Mouse (Mus musculus): ENCODE data around the gene Akt1s1.

Gene Akt1s1

GRCm38 (mm10) chr7:44848561-44849415, at the start of gene Akt1s1, which contains the start of gene Tbc1d17:
Gene Akt1s1 (plus strand): TSS chr7:44848991.
Gene Tbc1d17 (minus strand): TSS chr7:44849079.
- peak; percentile 100 for DNase-seq

DNA sequence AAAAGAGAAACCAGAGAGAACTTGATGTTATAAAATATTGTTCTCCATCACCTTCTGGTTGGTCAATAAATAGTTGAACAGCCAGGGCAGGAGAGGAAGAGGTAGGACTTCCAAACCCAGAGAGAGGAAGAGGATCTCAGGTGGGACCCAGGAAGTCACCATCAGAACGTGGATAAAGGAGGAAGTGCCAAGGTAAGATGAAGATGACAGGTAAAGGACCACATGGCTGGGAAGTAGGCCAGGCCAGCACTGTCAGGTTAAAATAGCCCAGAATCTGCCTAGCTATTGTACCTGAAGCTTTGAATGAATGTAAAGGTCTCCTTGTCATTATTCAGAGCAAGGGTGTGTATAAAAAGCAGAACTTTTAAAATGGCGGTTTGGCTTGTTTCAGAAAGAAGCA, 39.9 kb upstream of the Akt1s1 start:
- DNase-seq, result no peak

DNA sequence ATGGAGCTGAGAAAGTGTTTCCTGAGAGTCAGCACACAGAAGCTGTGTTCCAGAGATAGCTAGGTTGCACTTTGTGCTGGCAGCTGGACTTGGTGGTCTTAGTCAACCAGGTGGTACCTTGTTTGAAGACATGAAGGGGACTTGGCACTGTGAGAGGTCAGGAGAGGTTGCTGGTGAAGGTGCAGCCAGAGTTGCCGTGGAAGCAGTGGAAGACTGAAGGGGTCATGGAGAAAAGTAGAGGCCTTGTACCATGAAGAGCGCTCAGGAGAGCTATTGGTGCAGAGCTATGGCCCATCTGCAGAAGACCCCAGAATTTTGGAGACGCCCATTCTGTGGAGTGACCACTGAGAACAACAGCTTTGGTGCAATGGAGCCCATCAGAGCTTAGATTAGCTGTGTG, 39.3 kb upstream of the Akt1s1 start:
- DNase-seq, result no peak

DNA sequence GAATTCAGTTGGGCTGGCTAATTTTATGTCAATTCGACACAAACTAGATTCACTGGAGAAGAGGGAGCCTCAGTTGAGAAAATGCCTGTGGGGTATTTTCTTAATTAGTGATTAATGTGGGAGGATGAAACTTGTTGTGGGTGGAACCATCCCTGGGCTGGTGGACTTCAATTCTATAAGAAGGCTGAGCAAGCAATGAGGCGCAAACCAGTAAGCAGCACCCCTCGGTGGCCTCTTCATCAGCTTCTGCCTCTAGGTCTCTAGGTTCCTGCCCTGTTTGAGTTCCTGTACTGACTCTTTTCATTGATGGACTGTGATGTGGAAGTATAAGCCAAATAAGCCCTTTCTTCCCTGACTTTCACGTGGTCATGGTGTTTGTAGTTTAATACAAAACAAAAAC, 38.4 kb upstream of the Akt1s1 start:
- no peak for DNase-seq

GRCm38 (mm10) chr7:44810819-44811557, 37.8 kb upstream of the Akt1s1 start:
- no peak for DNase-seq

DNA sequence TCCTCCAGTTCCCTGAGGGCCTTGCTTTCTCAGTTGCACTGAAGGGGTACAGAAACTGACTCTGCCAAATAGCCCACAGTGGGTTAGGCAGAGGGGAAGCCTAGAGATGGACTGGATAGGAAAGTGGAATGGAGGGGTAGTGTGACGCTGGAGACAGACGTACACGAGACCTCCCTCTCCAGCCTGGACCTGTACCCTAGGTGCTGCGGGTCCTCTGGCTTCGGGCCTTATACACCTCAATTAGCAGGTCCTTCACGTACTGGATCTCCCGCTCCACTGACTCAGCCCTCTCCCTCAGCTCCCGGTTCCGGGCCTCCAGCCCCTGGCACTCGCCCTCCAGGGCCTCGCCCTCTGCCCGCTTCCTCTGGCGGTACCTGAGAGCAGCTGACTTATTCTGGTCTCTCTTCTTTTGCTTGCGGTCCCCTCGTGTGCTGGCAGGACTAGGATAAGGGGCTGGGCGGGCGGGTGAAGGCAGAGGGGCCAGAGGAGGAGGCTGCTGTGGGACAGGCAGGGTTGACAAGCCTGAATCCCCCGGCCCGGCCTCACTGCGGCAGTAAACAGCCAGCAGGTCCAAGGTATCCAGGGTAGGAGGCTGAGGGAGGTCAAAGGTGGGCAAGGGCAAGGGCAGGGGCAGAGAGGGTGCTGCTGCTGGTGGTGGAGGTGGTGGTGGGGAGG, 36.0 kb upstream of the Akt1s1 start:
- DNase-seq, result no peak

DNA sequence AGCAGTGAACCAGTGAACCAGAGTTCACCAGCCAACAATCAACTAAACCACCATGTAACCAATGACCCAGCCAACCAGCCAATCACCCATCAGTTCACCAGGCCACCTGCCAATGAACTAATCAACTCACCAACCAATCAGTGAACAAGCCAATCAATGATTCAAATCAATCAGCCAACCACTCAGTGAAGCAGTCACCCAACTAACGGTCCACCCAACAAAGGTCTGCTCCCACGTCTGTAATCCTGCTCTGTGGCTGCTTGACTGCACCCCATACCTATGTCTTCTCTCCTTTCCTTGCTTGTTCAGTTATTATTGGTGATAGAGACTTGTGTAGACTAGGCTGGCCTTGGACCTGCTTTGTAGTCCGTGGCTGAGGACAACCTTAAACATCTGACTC, 34.8 kb upstream of the Akt1s1 start:
- DNase-seq, result no peak

DNA sequence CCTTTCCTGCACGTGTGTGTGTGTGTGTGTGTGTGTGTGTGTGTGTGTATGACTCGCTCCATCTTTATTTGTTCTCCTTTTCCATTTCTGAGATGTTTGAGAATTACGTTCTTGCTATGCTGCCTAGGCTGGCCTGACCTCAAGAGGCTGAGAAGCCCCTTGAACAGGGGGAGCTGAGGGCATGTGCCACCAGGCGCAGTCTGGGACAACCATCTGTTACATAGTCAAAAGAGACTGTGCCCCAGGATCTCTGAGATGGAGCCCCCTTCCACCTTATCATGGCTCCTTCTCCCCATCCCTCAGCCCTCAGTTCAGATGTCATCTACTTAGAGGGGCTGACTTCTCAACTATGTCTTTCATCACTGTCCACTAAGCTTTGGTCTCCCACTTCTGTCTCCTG, 34.4 kb upstream of the Akt1s1 start:
- no peak for DNase-seq

DNA sequence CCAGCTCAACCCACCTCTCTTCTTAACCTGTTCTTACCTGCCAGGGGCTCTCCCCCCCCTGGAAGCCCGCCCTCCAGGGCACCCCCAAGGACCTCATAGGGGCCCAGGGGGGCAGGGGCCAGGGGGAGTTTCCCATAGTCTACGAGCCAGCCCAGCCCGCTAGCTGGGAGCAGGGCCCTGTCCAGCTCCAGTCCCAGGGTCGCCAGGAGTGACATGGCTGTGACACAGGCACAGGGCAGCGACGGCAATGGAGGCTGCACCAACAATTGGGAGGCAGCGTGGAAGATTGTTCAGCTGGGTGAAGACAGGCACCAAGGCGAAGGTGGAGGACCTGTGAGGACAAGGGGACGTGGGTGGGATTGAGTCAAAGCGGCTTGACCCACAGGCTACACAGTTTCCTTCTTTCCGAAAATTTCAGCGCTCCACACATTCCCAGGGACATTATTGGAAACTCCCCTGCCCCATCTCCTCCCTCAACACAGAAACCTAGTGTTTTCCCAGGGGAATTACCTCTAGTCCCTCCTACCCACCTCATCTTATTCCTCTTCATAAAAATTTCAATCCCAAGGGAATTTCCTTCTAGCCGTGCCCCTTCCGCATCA, 33.7 kb upstream of the Akt1s1 start:
- DNase-seq, result no peak

- DNase-seq, result peak; percentile 98
Measured at GRCm38 (mm10) chr7:44815721-44816469, 32.9 kb upstream of the Akt1s1 start, which contains the start of the genes Nup62 and Il4i1. Gene Nup62 (plus strand): TSS chr7:44816088. Gene Il4i1 (plus strand): TSS chr7:44816387.

DNA sequence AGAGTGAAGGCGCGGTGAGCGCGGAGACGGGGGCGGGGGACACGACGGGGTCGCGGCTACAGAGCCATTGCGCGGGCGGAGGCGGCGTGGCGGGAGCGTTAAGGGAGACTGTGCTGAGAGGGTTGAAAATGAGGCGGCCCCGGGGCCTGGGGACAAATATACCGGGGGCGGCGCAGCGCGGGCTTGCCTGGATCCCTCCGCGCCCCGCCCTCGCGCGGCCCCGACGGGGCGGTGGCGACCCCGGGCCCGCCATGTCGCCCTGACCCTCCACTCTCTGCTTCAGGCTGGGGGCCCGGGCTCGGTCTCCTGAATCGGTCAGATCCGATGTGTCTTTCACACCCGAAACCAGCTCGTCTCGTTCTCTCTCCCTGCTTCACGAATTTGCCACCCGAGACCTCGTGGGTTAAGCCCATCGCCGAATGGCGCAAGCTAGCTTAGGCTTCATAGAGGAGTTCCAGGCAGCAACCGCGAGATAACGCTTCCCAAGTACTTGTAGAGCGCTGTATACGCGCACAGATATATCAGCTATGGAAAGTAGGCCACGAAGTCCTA, 32.2 kb upstream of the Akt1s1 start, which contains the start of gene Atf5:
Atf5 (minus strand) TSS at position 189 of the 552 bp plus-strand sequence.
- DNase-seq, result no peak

DNA sequence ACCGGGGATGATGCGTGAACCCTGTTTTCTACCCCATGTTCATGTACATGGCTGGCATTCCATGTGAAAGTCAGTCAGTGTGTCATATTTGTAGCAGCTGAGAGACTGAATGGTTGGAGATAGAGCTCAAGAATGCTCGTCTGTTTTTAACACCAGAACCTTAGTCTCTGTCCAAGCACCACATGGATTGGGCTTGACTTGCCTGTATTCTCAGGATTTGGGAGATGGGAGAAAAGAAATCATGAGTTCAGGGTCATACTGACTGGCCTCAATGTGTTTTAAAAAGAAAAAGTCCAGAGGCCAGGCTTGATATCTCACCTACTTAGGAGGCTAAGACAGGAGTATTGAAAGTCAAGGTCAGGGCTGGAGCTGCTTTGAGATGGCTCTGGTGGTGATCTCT, 31.4 kb upstream of the Akt1s1 start:
- no peak for DNase-seq

DNA sequence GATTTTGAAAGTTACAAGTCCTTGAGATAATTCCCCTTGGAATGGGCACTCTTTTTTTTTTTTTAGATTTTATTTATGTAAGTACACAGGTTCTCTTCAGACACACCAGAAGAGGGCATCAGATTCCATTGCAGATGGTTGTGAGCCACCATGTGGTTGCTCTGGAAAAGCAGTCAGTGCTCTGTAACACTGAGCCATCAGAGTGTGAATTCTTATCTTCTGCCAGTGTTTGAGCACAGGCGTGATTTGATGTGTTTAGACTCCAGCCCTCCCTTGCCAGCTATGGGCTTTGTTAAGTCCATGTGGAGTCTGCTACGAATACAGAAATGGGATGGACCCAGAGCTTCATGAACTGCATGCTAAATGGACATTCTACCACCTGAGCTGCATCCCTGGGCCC, 30.6 kb upstream of the Akt1s1 start:
- no peak for DNase-seq

DNA sequence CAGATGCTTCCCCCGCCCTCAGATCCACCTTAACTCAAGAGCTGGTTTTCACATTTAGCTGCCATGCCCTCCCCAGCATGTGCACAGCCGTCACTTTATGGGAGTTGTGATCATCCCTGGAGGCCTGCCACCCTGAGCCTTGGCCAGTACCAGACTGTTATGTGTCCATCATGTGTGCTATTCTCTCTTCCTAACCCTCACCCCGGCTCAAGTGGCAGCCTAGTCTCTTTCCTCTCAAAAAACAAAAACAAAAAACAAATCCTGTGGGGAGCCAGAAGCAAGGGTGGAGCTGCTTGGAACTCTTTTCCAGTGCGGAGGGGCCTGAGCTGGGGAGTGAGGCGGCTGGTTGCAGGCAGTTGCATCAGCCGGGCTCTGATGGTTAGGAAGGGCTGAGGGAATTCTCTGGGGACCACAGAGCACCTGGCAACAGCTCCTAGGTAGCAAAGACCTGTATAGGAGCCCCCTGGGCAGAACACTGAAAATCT, 30.0 kb upstream of the Akt1s1 start:
- no peak for DNase-seq

DNA sequence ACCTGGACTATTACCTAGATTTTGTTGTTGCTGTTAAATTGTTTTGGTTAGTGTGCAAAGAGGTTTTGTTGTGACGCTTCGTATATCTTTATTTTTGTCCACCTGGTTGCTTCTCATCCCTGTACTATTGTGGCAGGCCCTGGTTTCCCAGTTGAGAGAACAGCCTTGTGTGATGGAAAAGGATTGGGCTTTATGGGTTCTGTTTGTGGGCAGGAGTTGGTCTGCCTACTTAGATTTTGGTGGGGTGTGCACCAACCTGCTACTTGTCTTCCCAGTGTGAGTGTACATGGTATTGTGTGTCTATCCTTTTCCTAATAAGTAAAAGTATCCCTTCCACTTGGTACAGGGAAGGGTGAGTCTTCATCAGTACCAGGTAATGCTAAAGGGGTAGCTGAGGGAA, 29.4 kb upstream of the Akt1s1 start:
- DNase-seq, result no peak

DNA sequence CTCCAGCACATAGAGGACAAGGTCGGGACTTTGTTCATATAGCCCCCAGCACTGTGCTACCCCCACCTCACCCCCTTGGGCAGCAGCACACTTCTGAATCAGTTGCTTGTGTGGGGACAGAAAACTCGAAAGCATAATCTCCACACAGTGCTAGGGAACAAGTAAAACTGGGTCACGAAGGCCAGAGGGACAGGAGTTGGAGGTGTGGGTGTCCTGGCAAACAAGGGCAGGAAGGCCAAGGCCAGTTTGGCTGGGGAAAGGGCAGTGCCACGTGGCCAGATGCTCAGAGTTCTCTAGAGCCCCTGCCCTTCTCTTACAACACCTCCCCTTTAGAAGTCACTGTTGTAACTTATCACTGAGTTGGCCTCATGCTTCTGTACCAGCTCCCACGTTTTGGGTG, 28.9 kb upstream of the Akt1s1 start:
- no peak for DNase-seq

DNA sequence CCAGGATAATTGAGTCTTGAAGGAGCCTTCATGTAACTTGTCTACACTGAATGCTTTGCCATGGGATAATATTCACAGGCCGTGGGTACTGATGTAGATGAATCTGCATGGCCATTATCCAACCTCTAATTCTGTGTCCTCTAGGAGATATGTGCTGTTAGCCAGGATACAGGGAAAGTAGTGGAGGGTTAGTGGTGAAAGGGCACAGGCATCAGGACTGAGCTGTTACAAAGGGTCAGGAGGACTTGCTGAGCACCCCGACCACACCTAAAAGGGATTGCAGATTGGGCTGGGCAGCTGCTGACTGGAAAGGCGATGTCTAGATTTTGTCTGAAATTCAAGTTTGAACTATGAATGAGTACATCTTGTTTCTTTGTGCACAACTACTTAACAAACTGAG, 28.3 kb upstream of the Akt1s1 start:
- no peak for DNase-seq

DNA sequence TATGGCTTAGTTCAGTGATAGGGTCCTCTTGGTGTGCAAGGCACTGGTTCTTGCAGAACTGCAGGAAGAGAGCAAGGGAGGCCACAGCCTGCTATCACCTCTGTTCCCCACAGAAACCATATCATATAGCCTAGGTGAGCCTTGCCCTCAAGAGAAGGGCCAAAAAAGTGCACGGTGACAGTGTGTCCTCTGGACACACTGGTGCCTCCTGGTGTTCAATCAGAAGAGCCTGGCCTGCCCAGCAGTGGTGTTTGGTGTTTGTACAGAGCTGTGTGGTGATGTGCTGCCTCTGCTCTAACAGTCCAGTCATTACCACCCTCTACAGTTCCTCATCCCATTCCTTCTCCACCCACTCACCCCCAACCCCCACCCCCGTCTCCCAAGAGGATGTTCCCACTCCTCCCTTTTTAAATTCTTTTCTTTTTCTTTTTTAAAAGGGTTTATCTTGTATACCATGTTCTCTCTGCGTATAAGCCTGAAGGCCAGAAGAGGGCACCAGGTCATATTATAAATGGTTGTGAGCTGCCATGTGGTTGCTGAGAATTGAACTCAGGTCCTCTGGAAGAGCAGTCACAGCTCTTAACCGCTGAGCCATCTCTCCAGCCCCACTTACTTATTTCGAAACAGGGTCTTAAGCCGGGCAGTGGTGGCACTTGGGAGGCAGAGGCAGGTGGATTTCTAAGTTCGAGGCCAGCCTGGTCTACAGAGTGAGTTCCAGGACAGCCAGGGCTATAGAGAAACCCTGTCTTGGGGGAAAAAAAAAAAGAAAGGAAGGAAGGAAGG, 26.9 kb upstream of the Akt1s1 start:
- no peak for DNase-seq

DNA sequence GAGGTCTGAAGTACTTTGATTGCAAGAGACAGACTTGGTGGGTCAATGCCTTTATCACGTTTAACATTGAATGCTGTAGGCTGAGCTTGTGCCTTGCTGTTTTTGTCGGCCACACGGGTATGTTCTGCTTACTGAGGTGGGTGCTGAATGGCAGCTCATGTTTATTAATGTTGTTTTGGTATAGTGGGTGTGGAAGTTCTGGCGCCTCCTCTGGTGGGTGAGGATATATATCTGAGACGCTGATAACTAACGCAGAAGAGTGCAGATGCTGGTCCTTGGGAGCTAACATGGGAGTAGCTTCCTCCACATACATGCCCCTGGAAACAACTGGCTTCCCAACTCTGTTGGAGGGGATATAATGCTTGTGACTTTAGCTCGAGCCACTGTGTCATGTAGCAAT, 25.4 kb upstream of the Akt1s1 start:
- no peak for DNase-seq

DNA sequence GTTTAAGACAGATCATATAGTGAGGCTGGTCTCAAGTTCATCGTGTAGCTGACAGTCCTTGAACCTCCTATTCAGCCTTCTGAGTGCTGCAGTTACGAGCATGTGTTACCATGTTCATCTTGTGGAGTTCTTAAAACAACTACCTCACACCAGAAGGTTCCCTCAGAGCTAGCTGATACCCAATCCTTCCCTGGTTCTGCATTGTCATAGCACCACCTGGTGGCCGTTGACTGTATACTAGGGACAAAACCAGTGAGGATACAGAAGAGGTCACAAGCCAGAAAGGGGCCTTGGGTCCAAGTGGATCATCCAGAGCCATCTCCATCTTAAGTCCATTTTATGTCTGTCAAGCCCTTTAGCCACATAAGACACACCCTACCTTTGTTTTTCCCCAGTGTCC, 23.9 kb upstream of the Akt1s1 start:
- peak; percentile 78 for DNase-seq

GRCm38 (mm10) chr7:44826771-44827170, 22.0 kb upstream of the Akt1s1 start:
- no peak for DNase-seq

Data from right cerebral cortex, adult 18-20 months (tissue).